Mouse (Mus musculus) kidney, adult 18-20 months (tissue): ENCODE results near the gene Rdh16f2.
"Not testable (repeated sequence)": the region's sequence is repeated elsewhere in the genome, so short reads cannot be mapped to it uniquely, and the experiment has no call there.

Experiments
- DNase-seq: peaks from one replicate; pipeline ENCODE4 v3.0.0; 2021

Rdh16f2 gene

GRCm38 (mm10) chr10:127893163-127894022, 27.1 kb downstream of the Rdh16f2 start:
- peak; percentile 72 for DNase-seq

GRCm38 (mm10) chr10:127896705-127897104, 30.4 kb downstream of the Rdh16f2 start:
- DNase-seq, result no peak

GRCm38 (mm10) chr10:127897506-127897905, 31.2 kb downstream of the Rdh16f2 start:
- DNase-seq, result no peak

GRCm38 (mm10) chr10:127898218-127898617, 31.9 kb downstream of the Rdh16f2 start, which contains the start of gene Sdr9c7:
Gene Sdr9c7, plus strand, starts transcription at chr10:127898518.
- DNase-seq, result no peak

GRCm38 (mm10) chr10:127899783-127900182, 33.5 kb downstream of the Rdh16f2 start:
- no peak for DNase-seq

GRCm38 (mm10) chr10:127901751-127902150, 35.5 kb downstream of the Rdh16f2 start:
- no peak for DNase-seq

- no peak for DNase-seq
Observed at GRCm38 (mm10) chr10:127903116-127903515, 36.8 kb downstream of the Rdh16f2 start.

GRCm38 (mm10) chr10:127904718-127905446, 38.6 kb downstream of the Rdh16f2 start:
- DNase-seq, result peak; percentile 34

- DNase-seq, result no peak
Observed at GRCm38 (mm10) chr10:127906138-127906537, 39.9 kb downstream of the Rdh16f2 start.

GRCm38 (mm10) chr10:127907386-127907951, 41.2 kb downstream of the Rdh16f2 start:
- no peak for DNase-seq

- no peak for DNase-seq
Observed at GRCm38 (mm10) chr10:127915578-127915977, 49.3 kb downstream of the Rdh16f2 start.

GRCm38 (mm10) chr10:127917183-127917582, 50.9 kb downstream of the Rdh16f2 start:
- DNase-seq, result not testable (repeated sequence)

GRCm38 (mm10) chr10:127917651-127918050, 51.4 kb downstream of the Rdh16f2 start:
- no peak for DNase-seq

GRCm38 (mm10) chr10:127922241-127922640, 56.0 kb downstream of the Rdh16f2 start:
- no peak for DNase-seq

GRCm38 (mm10) chr10:127923024-127923423, 56.8 kb downstream of the Rdh16f2 start:
- DNase-seq, result no peak

- DNase-seq, result no peak
Observed at GRCm38 (mm10) chr10:127924597-127925378, 58.5 kb downstream of the Rdh16f2 start.
